Mouse (Mus musculus) fat pad, adult 2 months (tissue): ENCODE results near the gene Lrrc39.
"Not testable (repeated sequence)": the region's sequence is repeated elsewhere in the genome, so short reads cannot be mapped to it uniquely, and the experiment has no call there.

Experiments
- DNase-seq: peaks from one replicate; pipeline ENCODE4 v3.0.0-alpha.2; 2011; ENCODE audit warnings: low read depth, low spot score; ENCODE audit errors: extremely low read depth

The Lrrc39 gene

GRCm38 (mm10) chr3:116562408-116563094, at the start of gene Lrrc39:
TSS of gene Lrrc39 (plus strand) at chr3:116562973.
- DNase-seq: no peak

GRCm38 (mm10) chr3:116520141-116520761, 42.5 kb upstream of the Lrrc39 start:
- DNase-seq: no peak

- no peak for DNase-seq
Observed at GRCm38 (mm10) chr3:116529741-116530140, 33.0 kb upstream of the Lrrc39 start.

- DNase-seq: no peak
Observed at GRCm38 (mm10) chr3:116530826-116531225, 31.9 kb upstream of the Lrrc39 start.

- no peak for DNase-seq
Observed at GRCm38 (mm10) chr3:116536428-116537199, 26.2 kb upstream of the Lrrc39 start.

- DNase-seq: no peak
Observed at GRCm38 (mm10) chr3:116537200-116537573, 25.6 kb upstream of the Lrrc39 start.

- DNase-seq: no peak
Observed at GRCm38 (mm10) chr3:116542070-116542469, 20.7 kb upstream of the Lrrc39 start.

- DNase-seq: no peak
Observed at GRCm38 (mm10) chr3:116542532-116542931, 20.2 kb upstream of the Lrrc39 start.

- DNase-seq: no peak
Observed at GRCm38 (mm10) chr3:116547430-116547829, 15.3 kb upstream of the Lrrc39 start.

GRCm38 (mm10) chr3:116551362-116551761, 11.4 kb upstream of the Lrrc39 start:
- no peak for DNase-seq

- DNase-seq: not testable (repeated sequence)
Observed at GRCm38 (mm10) chr3:116561315-116561714, 1.5 kb upstream of the Lrrc39 start.

- DNase-seq: no peak
Observed at GRCm38 (mm10) chr3:116563095-116563492, 321 bp downstream of the Lrrc39 start.

GRCm38 (mm10) chr3:116570628-116571027, 7.9 kb downstream of the Lrrc39 start:
- DNase-seq: no peak

- DNase-seq: no peak
Observed at GRCm38 (mm10) chr3:116577286-116577685, 14.5 kb downstream of the Lrrc39 start.

- DNase-seq: no peak
Observed at GRCm38 (mm10) chr3:116582201-116582600, 19.4 kb downstream of the Lrrc39 start.

- DNase-seq: no peak
Observed at GRCm38 (mm10) chr3:116594076-116594727, 31.4 kb downstream of the Lrrc39 start.

- peak; percentile 36 for DNase-seq
Observed at GRCm38 (mm10) chr3:116594728-116595602, 32.2 kb downstream of the Lrrc39 start, which contains the start of gene Sass6. TSS of gene Sass6 (plus strand) at chr3:116594982.

GRCm38 (mm10) chr3:116595603-116595991, 32.8 kb downstream of the Lrrc39 start:
- DNase-seq: no peak

- DNase-seq: no peak
Observed at GRCm38 (mm10) chr3:116599705-116600104, 36.9 kb downstream of the Lrrc39 start.

GRCm38 (mm10) chr3:116601005-116601404, 38.2 kb downstream of the Lrrc39 start:
- no peak for DNase-seq
